Mouse (Mus musculus) intestine, embryonic 16.5 days (tissue): ENCODE results near the gene Slc38a1. TPM values are rescaled to one million over a fixed set of nuclear protein-coding genes. Genes with fewer than 3 reads are reported as not detected.

Experiments used
- ATAC-seq: fragments of 200-750 bp; cut with Nextera tagmentation; 2 replicates; pipeline ENCODE4 v1.8.0; 2017; ENCODE audit warnings: moderate TSS enrichment, moderate library complexity
- H3K27ac ChIP-seq: fragments of 300-500 bp; sonication (generic); 2 replicates; pipeline ENCODE4 v1.5.1; 2014; ENCODE audit warnings: mild to moderate bottlenecking, low read length
- H3K27me3 ChIP-seq: fragments of 300-500 bp; sonication (generic); replicated peaks from 2 replicates; pipeline ENCODE4 v1.6.1; 2014; ENCODE audit warnings: low read length, control low read depth, mixed read lengths; ENCODE audit not compliant: control insufficient read depth, insufficient read depth
- H3K36me3 ChIP-seq: fragments of 300-500 bp; sonication (generic); 2 replicates; pipeline ENCODE4 v1.6.1; 2014; ENCODE audit warnings: low read length, control low read depth; ENCODE audit not compliant: control insufficient read depth, insufficient read depth
- H3K4me1 ChIP-seq: fragments of 300-500 bp; sonication (generic); 2 replicates; pipeline ENCODE4 v1.6.1; 2014; ENCODE audit warnings: low read length, control low read depth, mixed read lengths; ENCODE audit not compliant: control insufficient read depth, insufficient read depth
- H3K4me2 ChIP-seq: fragments of 300-500 bp; sonication (generic); 2 replicates; pipeline ENCODE4 v1.6.1; 2014; ENCODE audit warnings: low read depth, low read length, control low read depth
- H3K4me3 ChIP-seq: fragments of 300-500 bp; sonication (generic); 2 replicates; pipeline ENCODE4 v1.5.1; 2014; ENCODE audit warnings: mild to moderate bottlenecking, low read length
- H3K9ac ChIP-seq: fragments of 300-500 bp; sonication (generic); 2 replicates; pipeline ENCODE4 v1.6.1; 2014; ENCODE audit warnings: low read depth, low read length
- H3K9me3 ChIP-seq: fragments of 300-500 bp; sonication (generic); 2 replicates; pipeline ENCODE4 v1.6.1; 2016; ENCODE audit warnings: low read length, control low read depth; ENCODE audit not compliant: control insufficient read depth
- WGBS: fragments of 180-500 bp; shearing (Covaris S2); extraction: QIAGEN DNeasy Blood & Tissue Kit; methylation state at CpG from one replicate; pipeline ENCODE4 v1.1.7; 2014; 5-methylcytosine and 5-hydroxymethylcytosine counted together
- polyA plus RNA-seq: library from polyadenylated mRNA; unstranded; fragments of >200 nt; fragmentation: Nextera tagmentation; extraction: Ambion mirVana; gene quantifications from 2 replicates; pipeline ENCODE4 v1.2.1, GENCODE M21; 2015

The Slc38a1 gene
- polyA plus RNA-seq = 111 and 116 TPM in 2 replicates

DNA sequence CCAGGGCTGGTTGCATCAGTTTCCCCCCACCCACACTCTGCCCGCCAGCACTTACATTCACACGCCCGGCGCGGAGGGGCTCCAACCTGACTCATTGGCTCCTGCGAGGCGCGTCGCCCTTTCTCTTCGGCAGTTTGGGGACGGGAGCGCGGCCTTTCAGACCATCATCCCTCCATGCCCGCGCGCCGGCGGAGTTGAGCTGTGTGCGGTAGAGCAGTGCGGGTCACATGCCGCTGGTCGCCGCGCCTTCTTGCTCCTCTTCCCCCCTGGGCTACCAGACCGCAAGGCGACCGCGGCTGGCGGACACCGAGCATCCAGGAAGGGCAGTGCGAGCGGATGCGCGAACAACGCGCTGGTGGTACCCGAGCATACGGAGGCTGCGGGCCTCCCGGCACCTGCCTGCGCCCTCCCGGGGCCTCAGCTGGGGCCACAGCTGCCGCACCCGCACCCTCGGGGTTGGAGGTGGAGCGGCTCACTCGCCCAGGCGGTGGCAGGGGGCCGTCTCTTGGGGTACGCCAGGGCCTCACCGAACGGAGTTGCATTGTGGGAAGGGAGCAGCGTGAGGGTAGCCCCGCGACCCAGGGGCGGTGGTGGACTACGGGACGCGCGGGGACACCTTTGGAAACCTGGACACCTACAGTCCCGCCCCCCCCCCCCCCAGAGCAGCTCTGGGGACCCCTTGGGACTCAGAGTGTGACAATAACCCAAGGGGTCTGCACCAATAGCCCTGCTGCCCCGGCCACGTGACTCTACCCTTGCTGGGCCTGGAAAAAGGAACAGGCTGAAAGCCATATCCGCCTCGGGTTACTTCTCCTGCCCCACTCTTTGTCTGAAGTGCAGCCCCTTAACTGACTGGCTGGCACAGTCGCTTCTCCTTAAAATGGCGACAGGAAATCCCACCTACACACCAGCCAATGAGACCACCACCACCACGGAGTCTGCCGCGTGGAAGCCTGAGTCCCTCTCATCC, at the start of gene Slc38a1:
Gene Slc38a1, minus strand, starts transcription at position 478 of the 970 bp plus-strand sequence.
- Histone ChIP-seq H3K36me3 (no peaks in the 10 kb centered on the region), H3K27ac (peak within 1 kb of the TSS; percentile 98), H3K4me3 (peak within 1 kb of the TSS; percentile 81), H3K4me1 (peaks cover 22% of the 10 kb centered on the region), H3K9ac (peak within 1 kb of the TSS; percentile 96), H3K4me2 (peak within 1 kb of the TSS; percentile 87), H3K27me3 (no peaks in the 10 kb centered on the region), H3K9me3 (no peaks in the 10 kb centered on the region)
- peak; percentile 84 for ATAC-seq
- WGBS = under 1% methylated on average over 64 of the region's 70 CpGs

GRCm38 (mm10) chr15:96692401-96692800, 49.7 kb upstream of the Slc38a1 start:
- Histone ChIP-seq H3K27ac (no peak overlapping the region), H3K27me3 (no peaks in the 10 kb centered on the region), H3K9ac (no peak overlapping the region), H3K9me3 (no peaks in the 10 kb centered on the region), H3K4me3 (no peak overlapping the region), H3K4me1 (peaks cover 23% of the 10 kb centered on the region), H3K36me3 (peaks cover 57% of the 10 kb centered on the region), H3K4me2 (no peak overlapping the region)
- WGBS = 90% methylated on average over 11 of the region's 11 CpGs
- ATAC-seq = no peak

- Histone ChIP-seq H3K36me3 (peaks cover 57% of the 10 kb centered on the region), H3K27me3 (no peaks in the 10 kb centered on the region), H3K9me3 (no peaks in the 10 kb centered on the region), H3K4me1 (peaks cover 14% of the 10 kb centered on the region), H3K27ac (no peak overlapping the region), H3K4me2 (no peak overlapping the region), H3K4me3 (no peak overlapping the region), H3K9ac (no peak overlapping the region)
- 90% methylated on average over 15 of the region's 15 CpGs for WGBS
- ATAC-seq = no peak
Observed at GRCm38 (mm10) chr15:96691381-96691780, 48.7 kb upstream of the Slc38a1 start.

GRCm38 (mm10) chr15:96690829-96691228, 48.1 kb upstream of the Slc38a1 start:
- H3K9me3 ChIP-seq = no peaks in the 10 kb centered on the region
- no peak overlapping the region for H3K4me2 ChIP-seq
- H3K4me1 ChIP-seq = peaks cover 8% of the 10 kb centered on the region
- H3K27me3 ChIP-seq = no peaks in the 10 kb centered on the region
- WGBS = 91% methylated on average over 13 of the region's 13 CpGs
- H3K4me3 ChIP-seq = no peak overlapping the region
- no peak for ATAC-seq
- peaks cover 57% of the 10 kb centered on the region for H3K36me3 ChIP-seq
- no peak overlapping the region for H3K27ac ChIP-seq
- no peak overlapping the region for H3K9ac ChIP-seq

DNA sequence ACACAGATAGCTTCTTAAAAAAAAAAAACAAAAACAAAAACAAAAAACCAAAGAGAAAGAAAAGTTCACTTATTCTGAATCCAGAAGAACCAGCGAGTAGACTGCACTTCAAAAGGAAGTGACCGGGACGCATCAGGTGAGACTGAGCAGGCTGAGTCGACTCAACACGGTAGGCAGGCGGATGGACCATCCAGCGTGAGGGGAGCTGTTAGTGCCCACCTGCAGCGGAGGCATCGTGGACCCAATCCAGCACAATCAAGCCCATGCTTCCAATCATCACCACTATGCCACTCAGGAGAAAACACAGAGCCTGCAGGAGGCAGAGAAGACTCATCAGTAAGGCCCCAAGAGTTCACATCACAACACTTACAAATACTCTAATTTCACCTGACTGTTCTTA, 47.2 kb upstream of the Slc38a1 start:
- no peak overlapping the region for H3K27ac ChIP-seq
- 88% methylated on average over 9 of the region's 9 CpGs for WGBS
- H3K4me1 ChIP-seq = peaks cover 5% of the 10 kb centered on the region; the same call in 1 of the 2 replicates
- ATAC-seq = no peak
- H3K4me2 ChIP-seq = no peak overlapping the region
- H3K36me3 ChIP-seq = peaks cover 51% of the 10 kb centered on the region
- no peaks in the 10 kb centered on the region for H3K9me3 ChIP-seq
- no peak overlapping the region for H3K9ac ChIP-seq
- H3K4me3 ChIP-seq = no peak overlapping the region
- H3K27me3 ChIP-seq = no peaks in the 10 kb centered on the region

- Histone ChIP-seq H3K27me3 (no peaks in the 10 kb centered on the region), H3K4me2 (no peak overlapping the region), H3K27ac (no peak overlapping the region), H3K4me1 (peaks cover 6% of the 10 kb centered on the region), H3K36me3 (peaks cover 42% of the 10 kb centered on the region), H3K4me3 (no peak overlapping the region), H3K9me3 (no peaks in the 10 kb centered on the region), H3K9ac (no peak overlapping the region)
- 89% methylated on average over 12 of the region's 12 CpGs for WGBS
- ATAC-seq = no peak
Observed at GRCm38 (mm10) chr15:96688784-96689318, 46.1 kb upstream of the Slc38a1 start.

DNA sequence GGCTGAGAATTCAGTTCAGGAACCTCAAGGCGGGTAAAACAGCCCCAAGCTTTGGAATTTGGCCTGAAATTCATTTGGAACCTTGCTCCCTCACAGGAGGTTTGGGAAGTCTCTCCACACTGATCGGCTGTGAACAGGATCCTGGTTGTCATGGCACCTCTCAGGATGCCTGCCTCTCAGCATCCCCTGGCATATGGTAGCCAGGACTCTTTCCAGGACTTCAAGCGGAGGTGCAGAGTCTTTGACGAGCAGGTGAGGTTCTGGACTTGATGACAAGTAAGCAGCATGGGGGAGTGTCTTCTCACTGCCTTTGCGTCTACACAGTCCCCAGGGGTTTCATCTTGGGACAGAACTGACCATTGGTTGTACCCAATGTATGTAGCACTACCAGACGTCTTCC, 45.3 kb upstream of the Slc38a1 start:
- Histone ChIP-seq H3K4me3 (no peak overlapping the region), H3K27me3 (no peaks in the 10 kb centered on the region), H3K9ac (no peak overlapping the region), H3K4me1 (peaks cover 6% of the 10 kb centered on the region; the same call in 1 of the 2 replicates), H3K9me3 (no peaks in the 10 kb centered on the region), H3K4me2 (no peak overlapping the region), H3K27ac (no peak overlapping the region), H3K36me3 (peaks cover 36% of the 10 kb centered on the region)
- ATAC-seq = no peak
- 82% methylated on average over 6 of the region's 6 CpGs for WGBS

DNA sequence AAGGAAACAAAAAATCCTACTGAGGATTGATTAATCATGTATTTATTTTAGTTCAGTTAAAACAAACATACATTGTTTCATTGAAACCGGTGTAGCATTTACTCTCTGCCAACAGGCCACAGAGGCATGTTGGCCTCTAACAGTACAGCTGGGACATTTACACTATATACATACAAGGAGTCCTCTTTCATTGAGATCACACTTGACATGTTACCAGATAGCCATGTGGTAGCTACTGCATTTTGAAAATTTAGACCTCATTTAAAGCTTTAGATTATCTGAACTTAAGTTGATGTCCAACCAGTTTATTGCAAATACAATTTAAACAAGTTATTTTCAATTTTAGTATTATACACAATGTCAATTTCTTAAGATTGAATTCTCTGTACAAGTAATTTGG, 44.7 kb upstream of the Slc38a1 start:
- Histone ChIP-seq H3K9ac (no peak overlapping the region), H3K4me2 (no peak overlapping the region), H3K36me3 (peaks cover 29% of the 10 kb centered on the region), H3K4me3 (no peak overlapping the region), H3K4me1 (peaks cover 6% of the 10 kb centered on the region; the same call in 1 of the 2 replicates), H3K9me3 (no peaks in the 10 kb centered on the region), H3K27ac (no peak overlapping the region), H3K27me3 (no peaks in the 10 kb centered on the region)
- no peak for ATAC-seq
- WGBS = 30% methylated on average over 1 of the region's 1 CpGs
